Mouse (Mus musculus) embryonic facial prominence, embryonic 15.5 days (tissue): ENCODE results near the gene Asb17. TPM values are rescaled to one million over a fixed set of nuclear protein-coding genes. Genes with fewer than 3 reads are reported as not detected.

Source experiments
- ATAC-seq: fragments of 200-750 bp; cut with Nextera tagmentation; 2 replicates; pipeline ENCODE4 v1.8.0; 2017; ENCODE audit warnings: low read depth, moderate TSS enrichment; ENCODE audit not compliant: insufficient number of reproducible peaks, low FRiP score, low TSS enrichment
- H3K27ac ChIP-seq: fragments of 300-500 bp; sonication (generic); replicated peaks from 2 replicates; pipeline ENCODE4 v1.5.1; 2015; ENCODE audit warnings: mild to moderate bottlenecking, inconsistent platforms
- H3K27me3 ChIP-seq: fragments of 300-500 bp; sonication (generic); 2 replicates; pipeline ENCODE4 v1.6.1; 2015; ENCODE audit warnings: inconsistent platforms
- H3K36me3 ChIP-seq: fragments of 300-500 bp; sonication (generic); 2 replicates; pipeline ENCODE4 v1.6.1; 2015; ENCODE audit warnings: mild to moderate bottlenecking, inconsistent platforms
- H3K4me1 ChIP-seq: fragments of 300-500 bp; sonication (generic); 2 replicates; pipeline ENCODE4 v1.6.1; 2015; ENCODE audit warnings: inconsistent platforms
- H3K4me2 ChIP-seq: fragments of 300-500 bp; sonication (generic); replicated peaks from 2 replicates; pipeline ENCODE4 v1.6.1; 2015; ENCODE audit warnings: mild to moderate bottlenecking, inconsistent platforms
- H3K4me3 ChIP-seq: fragments of 300-500 bp; sonication (generic); replicated peaks from 2 replicates; pipeline ENCODE4 v1.5.1; 2015; ENCODE audit warnings: mild to moderate bottlenecking, inconsistent platforms
- H3K9ac ChIP-seq: fragments of 300-500 bp; sonication (generic); 2 replicates; pipeline ENCODE4 v1.6.1; 2015; ENCODE audit warnings: inconsistent platforms
- H3K9me3 ChIP-seq: fragments of 300-500 bp; sonication (generic); replicated peaks from 2 replicates; pipeline ENCODE4 v1.6.1; 2016; ENCODE audit warnings: inconsistent platforms
- WGBS: fragments of 180-500 bp; shearing (Covaris S2); methylation state at CpG from one replicate; pipeline ENCODE4 v1.1.7; 2015; 5-methylcytosine and 5-hydroxymethylcytosine counted together
- polyA plus RNA-seq: library from polyadenylated mRNA; unstranded; fragments of >200 nt; fragmentation: Nextera tagmentation; extraction: Ambion mirVana; gene quantifications from 2 replicates; pipeline ENCODE4 v1.2.1, GENCODE M21; 2015

Gene Asb17
- polyA plus RNA-seq, 1 experiment from 2014 or later, result 0.59 TPM

GRCm38 (mm10) chr3:153901904-153902303 lies 57.9 kb downstream of the Asb17 start:
- WGBS, result 61% methylated on average over 1 of the region's 1 CpGs
- H3K9me3 ChIP-seq, result no peaks in the 10 kb centered on the region
- no peak for ATAC-seq
- H3K4me2 ChIP-seq, result no peak overlapping the region
- H3K27ac ChIP-seq, result no peak overlapping the region
- no peaks in the 10 kb centered on the region for H3K4me1 ChIP-seq
- H3K4me3 ChIP-seq, result no peak overlapping the region
- H3K27me3 ChIP-seq, result no peaks in the 10 kb centered on the region
- H3K36me3 ChIP-seq, result peaks cover 29% of the 10 kb centered on the region
- no peak overlapping the region for H3K9ac ChIP-seq

DNA sequence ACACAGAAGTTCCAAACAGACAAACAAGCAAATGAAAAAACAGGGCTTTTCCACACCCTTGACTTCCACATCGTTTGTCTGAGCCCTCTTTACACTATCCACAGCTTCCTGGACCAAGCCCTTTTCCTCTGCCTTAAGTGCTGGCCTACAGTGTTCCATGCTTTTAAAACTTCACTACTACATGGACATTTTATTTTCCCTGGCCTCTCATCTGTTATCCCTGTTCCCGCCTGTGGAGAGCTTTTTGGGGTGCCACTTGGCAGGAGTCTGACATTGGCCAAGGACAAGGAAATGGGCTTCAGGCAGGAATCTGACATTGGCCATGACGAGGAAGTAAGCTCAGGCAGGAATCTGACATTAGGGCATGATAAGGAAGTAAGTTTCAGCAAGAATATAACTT lies 58.6 kb downstream of the Asb17 start:
- H3K4me1 ChIP-seq, result no peaks in the 10 kb centered on the region
- H3K27me3 ChIP-seq, result no peaks in the 10 kb centered on the region
- no peak overlapping the region for H3K4me2 ChIP-seq
- H3K9ac ChIP-seq, result no peak overlapping the region
- no peak for ATAC-seq
- 49% methylated on average over 3 of the region's 3 CpGs for WGBS
- H3K27ac ChIP-seq, result no peak overlapping the region
- no peaks in the 10 kb centered on the region for H3K9me3 ChIP-seq
- no peak overlapping the region for H3K4me3 ChIP-seq
- peaks cover 34% of the 10 kb centered on the region for H3K36me3 ChIP-seq

- Histone ChIP-seq H3K4me1 (peaks cover 7% of the 10 kb centered on the region), H3K36me3 (peaks cover 52% of the 10 kb centered on the region), H3K27ac (no peak overlapping the region), H3K4me2 (no peak overlapping the region), H3K4me3 (no peak overlapping the region), H3K27me3 (no peaks in the 10 kb centered on the region), H3K9ac (no peak overlapping the region), H3K9me3 (no peaks in the 10 kb centered on the region)
- ATAC-seq, result no peak
- 65% methylated on average over 6 of the region's 6 CpGs for WGBS
These were observed 60.6 kb downstream of the Asb17 start for GRCm38 (mm10) chr3:153904586-153904985.

Other genes starting within 250 kb of the Asb17 start
- 48.1 and 48.6 TPM in 2 replicates for gene St6galnac3, start 119.0 kb upstream of the Asb17 start, polyA plus RNA-seq
- 0.09 and 0.15 TPM in 2 replicates for gene Msh4, start 61.9 kb downstream of the Asb17 start, polyA plus RNA-seq
- 46.5 and 51.4 TPM in 2 replicates for gene Rabggtb, start 68.8 kb downstream of the Asb17 start, polyA plus RNA-seq
- 71.2 and 76.8 TPM in 2 replicates for gene Acadm, start 100.4 kb downstream of the Asb17 start, polyA plus RNA-seq
- 2.3 and 2.5 TPM in 2 replicates for gene Slc44a5, start 129.2 kb downstream of the Asb17 start, polyA plus RNA-seq